Mouse (Mus musculus) right cerebral cortex, postnatal 25 days (tissue): Measurements from ENCODE around the gene Glb1l2.

Experiments used
- DNase-seq: peaks from one replicate; pipeline ENCODE4 v3.0.0; 2022

Gene Glb1l2

GRCm38 (mm10) chr9:26805935-26806666 is at the start of gene Glb1l2:
TSS of gene Glb1l2 (minus strand) at chr9:26806468.
- DNase-seq, result peak; percentile 85

DNA sequence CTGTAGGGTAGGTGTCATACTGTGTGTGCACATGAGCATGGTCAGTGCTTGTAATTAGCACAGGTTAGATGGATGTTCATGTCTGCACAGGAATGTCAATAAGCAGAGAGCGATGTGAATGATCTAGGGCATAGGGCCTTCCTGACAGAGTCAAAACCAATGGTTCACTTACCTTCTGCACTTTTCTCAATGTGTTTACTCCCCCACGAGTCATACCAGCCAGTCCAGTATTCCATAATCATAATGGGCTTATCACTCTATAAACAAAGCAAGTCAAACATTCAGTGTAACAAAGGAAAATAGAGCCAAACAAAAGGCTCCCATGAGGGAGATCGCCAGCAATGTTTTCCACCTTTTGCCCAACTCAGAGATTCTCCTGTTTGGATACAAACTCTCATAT is 24.8 kb upstream of the Glb1l2 start:
- no peak for DNase-seq

DNA sequence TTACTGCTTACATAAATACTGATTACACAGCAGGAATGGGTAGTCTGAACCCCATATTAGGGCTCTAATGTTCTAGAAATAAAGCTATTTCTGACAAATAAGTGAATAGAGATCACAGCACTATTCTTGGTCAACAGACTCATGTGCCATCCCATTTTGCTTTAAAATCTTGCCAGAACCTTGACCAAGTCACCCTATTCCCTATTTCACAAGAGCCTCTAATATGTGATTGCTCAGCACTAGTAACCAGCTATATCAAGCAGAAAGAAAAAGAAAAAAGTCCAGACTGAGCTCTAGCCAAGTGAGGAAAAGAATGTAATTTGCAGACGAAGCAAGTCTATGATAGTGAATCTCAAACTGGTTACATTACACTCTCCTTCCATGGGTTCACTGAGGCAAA is 13.7 kb upstream of the Glb1l2 start:
- no peak for DNase-seq

- DNase-seq, result no peak
These were observed 2.5 kb upstream of the Glb1l2 start for GRCm38 (mm10) chr9:26808735-26809134.

- DNase-seq, result no peak
These were observed 1.9 kb downstream of the Glb1l2 start for GRCm38 (mm10) chr9:26804321-26804720.

- DNase-seq, result no peak
These were observed 5.9 kb downstream of the Glb1l2 start for GRCm38 (mm10) chr9:26800357-26800756.

DNA sequence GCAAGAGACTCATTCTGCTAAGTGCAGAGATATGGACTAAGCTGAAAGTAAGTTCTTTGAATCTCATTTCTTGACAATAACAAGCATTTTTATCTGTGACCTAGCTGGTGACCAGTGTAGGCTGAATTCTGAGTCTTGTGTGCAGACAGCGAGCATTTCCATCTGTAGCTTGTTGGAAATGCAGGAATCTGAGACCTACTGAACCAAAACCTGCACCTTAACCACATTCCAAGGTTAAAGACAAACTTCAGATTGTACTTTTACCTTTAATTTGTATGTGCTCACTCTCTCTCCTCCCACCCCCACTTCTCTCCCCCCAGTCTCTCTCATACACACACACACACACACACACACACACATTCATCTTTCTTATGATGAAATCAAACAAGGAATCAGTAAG is 7.5 kb downstream of the Glb1l2 start:
- DNase-seq, result no peak

GRCm38 (mm10) chr9:26798205-26798604 is 8.1 kb downstream of the Glb1l2 start:
- no peak for DNase-seq

GRCm38 (mm10) chr9:26792829-26793228 is 13.4 kb downstream of the Glb1l2 start:
- DNase-seq, result no peak

DNA sequence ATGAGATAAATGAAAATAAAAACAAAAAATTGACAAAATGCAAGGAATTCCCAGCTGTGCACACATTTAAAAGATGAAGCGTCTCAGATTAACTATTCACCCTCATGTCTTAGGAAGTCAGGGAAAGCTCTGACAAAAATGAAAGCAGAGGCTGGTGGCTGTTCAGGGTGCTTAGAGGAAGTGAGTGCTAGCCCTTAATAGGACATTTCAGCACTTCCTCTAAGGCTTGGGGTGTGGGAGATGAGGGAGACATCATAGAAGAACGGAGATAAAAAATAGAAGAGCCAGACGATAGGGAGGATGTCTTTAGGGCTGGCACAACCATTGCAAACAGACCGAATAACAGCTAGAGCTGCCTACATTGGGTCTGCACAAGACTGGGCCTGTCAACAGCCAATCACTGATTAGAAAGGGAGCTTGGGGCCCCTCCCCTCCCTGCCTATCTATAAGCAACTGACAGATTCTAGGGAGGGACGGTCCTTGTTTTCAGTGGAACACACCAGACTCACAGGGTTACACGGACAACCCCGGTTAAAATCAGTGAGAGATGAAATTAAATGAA is 22.8 kb downstream of the Glb1l2 start:
- DNase-seq, result no peak

GRCm38 (mm10) chr9:26778421-26778820 is 27.8 kb downstream of the Glb1l2 start:
- no peak for DNase-seq

DNA sequence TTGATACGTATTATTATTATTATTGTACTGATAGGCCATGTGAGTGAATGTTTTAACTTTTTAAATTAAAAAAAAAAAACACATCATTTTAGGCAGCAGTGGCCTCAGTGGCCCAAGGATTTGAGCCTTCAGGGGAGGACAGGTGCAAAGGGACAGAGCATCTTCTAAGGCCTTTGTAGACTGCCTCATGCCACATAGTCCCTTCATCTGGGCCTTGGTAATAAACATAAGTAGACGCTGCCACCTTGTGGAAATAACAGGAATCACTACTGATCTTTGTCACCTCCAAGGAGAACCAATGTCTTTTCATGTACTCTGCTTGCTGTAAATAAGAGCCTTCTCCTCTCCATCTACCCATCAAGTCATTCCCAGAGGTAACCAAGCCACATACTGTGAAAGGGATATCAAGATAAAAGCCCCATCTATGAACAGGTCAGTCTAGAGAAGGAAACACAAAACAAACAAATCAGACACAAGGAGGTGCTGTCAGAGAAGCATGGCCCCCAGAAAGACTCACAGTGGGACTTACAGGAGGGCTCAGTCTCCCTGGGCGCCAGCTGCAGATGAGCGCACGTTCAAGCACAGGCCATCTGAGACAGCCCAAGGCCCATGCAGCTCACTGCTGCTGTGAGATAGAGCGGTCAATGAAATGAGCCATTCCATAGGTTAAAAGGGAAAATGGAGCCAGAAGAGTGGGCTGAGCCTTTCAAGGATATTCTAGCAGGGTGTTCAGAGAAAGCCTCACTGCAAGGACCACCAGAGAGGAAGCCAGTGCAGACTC is 30.0 kb downstream of the Glb1l2 start:
- DNase-seq, result no peak

- DNase-seq, result no peak
These were observed 30.6 kb downstream of the Glb1l2 start for GRCm38 (mm10) chr9:26775700-26776099.

DNA sequence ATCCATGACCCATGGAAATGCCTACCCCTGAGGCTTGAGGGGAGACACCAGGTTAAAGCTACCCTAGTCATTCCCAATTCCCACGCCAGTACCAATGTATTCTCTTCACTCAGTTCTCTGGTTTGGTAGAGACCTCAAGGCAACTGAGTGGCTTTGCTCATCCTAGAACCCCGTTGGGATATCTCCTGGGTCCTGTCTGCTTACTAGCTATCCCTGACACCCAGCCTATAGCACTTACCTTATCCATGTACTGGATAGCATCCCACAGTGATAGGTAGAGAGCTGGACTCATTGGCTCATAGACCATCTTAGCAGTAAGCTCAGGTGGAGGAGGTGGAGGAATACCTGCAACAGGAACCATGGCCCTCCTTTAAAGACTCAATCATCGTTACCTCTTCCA is 38.1 kb downstream of the Glb1l2 start:
- no peak for DNase-seq

GRCm38 (mm10) chr9:26762477-26762876 is 43.8 kb downstream of the Glb1l2 start:
- DNase-seq, result no peak

DNA sequence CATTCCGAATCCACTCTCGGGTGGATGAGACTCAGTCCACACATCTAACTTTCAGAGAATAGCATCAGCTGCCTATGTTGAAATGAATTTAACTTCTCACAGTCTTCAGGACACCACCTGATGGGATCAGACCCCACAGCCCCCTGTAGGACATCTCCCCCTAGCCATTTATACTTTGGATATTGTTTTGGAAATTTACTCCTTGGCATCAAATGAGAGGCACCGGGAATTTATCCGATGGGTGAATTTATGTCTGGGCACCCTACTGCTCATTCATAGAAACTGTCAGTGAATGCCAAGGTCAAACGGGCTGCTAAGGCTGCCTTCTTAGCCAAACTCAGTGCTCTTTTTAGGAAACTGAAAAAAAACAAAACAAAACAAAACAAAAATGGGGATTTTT is 45.7 kb downstream of the Glb1l2 start:
- no peak for DNase-seq

DNA sequence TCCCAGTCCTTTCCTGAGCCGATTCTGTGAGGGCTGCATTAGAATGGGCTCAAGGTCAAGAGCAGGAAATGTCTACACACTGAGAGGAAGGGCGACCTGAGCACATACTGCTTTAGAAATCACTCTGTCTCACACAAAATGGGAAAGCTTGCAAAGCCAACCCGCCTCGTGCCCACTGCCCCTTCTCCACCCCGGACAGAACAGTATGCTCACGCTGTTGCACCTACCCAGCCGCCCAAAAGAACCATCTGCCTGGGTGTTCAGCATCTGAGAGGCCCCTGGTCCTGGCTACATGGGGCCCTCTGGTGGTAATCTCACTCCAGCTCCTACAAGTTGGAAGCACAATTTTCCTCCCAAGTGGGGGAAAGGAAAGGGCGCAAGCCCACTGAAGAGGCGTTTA is 46.2 kb downstream of the Glb1l2 start:
- peak; percentile 74 for DNase-seq

GRCm38 (mm10) chr9:26748893-26749292 is 57.4 kb downstream of the Glb1l2 start:
- no peak for DNase-seq

- no peak for DNase-seq
These were observed 59.1 kb downstream of the Glb1l2 start for GRCm38 (mm10) chr9:26747121-26747520.

- DNase-seq, result no peak
These were observed 63.5 kb downstream of the Glb1l2 start for GRCm38 (mm10) chr9:26742817-26743216.

DNA sequence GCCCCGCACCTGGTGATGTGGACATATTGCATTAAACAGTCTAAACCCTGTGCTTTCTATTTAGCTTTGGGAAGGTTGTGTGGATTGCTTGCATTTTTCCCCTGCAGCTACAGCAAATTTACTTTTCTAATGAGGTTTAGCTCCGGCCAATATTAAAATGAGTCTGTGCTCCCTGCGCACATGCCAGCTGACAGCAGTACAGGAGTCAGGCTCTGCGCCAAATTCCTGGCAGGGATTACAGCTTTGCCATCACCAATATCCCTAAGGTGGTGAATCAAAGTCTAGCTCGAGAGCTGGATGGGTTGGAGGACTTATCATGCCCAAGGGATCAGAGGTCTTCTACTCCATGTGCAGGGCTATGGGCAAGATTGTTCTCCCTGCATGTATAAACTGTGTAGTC is 69.2 kb downstream of the Glb1l2 start:
- DNase-seq, result no peak

DNA sequence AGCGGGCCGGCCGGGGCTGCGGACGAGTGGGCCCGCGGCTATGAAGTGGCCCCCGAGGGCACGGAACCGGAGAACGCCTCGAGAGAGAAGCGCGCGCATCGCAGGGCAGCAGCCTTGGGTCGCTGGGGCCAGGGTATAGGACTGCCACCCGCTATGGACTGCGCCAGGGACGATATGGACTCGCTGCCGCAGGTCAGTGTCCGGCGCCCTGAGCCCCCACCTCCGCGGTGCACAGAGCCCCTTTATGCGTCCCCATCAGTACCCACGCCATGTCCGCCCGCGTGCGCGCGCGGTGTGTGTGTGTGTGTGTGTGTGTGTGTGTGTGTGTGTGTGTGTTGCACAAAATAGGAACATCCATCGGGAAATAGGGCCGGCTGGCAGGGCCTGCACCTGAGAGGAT is 72.3 kb downstream of the Glb1l2 start:
- peak; percentile 55 for DNase-seq

DNA sequence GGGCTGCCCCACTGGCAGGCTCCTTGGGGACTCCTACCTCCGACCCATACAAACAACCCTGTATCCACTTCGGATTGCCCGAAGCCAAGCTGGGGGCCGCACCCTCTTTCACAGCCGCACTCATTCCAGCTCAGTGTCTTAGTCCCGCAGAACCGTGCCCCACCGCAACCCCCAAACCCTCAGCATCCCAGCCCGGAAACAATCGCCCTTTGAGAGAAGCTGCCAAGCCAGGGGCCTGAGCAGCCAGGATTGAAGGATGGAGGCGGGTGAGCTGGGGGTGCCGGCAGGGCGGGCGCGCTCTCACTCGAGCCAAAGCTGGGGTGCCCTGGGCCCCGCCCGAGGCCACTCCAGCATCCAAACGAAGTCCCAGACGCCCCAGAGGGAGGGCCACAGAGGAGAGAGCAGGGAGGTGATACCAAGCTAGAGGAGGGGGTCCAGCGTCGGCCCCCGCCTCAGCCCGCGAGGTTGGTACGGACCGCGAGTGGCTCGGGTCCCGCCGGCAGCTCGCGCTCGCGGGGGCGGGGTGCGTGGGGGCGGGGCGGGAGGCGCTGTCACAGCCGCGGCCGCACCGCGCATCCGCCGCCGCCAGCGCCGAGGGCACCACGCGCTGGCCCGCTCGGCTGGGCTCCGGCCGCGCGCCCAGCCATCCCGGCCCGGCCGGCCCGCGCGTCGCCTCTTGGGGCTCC is 72.9 kb downstream of the Glb1l2 start, which contains the start of gene B3gat1:
B3gat1 (plus strand) TSS at position 523 of the 686 bp plus-strand sequence.
- peak; percentile 66 for DNase-seq
